Mouse (Mus musculus): ENCODE data around the gene Zfand5. TPM values are rescaled to one million over a fixed set of nuclear protein-coding genes. Genes with fewer than 3 reads are reported as not detected.
"Not testable (repeated sequence)": the region's sequence is repeated elsewhere in the genome, so short reads cannot be mapped to it uniquely, and the experiment has no call there.

Gene Zfand5
- polyA plus RNA-seq (2014; fragmentation: Nextera tagmentation; extraction: Ambion mirVana), result 131 and 140 TPM in 2 replicates

DNA sequence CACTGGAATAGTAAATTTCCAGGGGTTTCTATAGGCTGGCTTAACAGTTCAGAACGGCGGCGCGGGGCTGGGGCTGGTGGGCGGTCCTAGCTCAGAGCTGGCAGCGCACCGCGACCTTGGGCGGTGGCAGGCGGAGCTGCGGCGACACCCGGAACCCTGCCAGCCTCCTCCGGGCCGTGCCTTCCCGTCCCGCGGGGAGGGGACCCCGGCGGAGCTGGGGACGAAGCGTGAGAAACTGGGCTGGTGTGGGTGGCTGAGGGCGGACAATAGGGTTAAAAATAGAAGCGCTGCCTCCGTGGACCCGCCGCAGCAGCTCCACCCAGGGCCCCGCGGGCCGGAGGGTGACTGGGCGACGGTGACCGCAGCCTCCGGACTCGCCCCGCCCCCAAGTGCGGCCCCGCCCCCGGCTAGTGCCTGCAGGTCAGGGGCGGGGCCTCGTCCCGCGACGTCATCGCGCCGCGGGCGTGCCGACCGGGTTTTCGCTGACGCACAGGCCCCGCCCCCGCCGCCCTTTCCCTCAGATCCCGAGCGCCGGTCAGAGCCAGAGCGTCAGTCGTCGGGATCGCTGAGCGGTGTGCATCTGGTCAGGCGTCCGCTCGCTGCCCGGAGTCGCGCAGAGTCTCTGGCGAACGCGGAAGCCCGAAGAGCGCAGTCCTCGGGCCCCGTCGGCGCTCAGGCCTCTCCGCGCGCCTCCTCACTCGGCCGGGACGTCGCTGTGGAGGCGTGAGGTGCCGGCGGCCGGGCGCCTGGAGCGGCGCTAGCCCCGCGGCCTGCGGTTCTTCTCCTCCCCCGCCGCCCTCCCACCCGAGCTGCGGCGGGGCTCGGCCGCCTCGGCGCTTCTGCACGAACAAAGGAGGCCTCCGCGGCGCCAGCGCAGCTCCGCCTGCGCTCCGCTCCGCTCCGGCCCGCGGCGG is at the start of gene Zfand5:
Gene Zfand5 (plus strand): TSS at position 538 of the 914 bp plus-strand sequence.
- WGBS, result under 1% methylated on average over 98 of the region's 118 CpGs
- ATAC-seq (replicated peaks; ENCODE audit: low FRiP score), result peak; percentile 96
- Histone ChIP-seq H3K4me3 (ENCODE audit: low read depth, low read length) (peak within 1 kb of the TSS; percentile 94), H3K4me2 (ENCODE audit: low read depth, low read length, severe bottlenecking) (peak within 1 kb of the TSS; percentile 64), H3K9me3 (ENCODE audit: control insufficient read depth, low read length) (no peaks in the 10 kb centered on the region), H3K9ac (ENCODE audit: low read length) (peak within 1 kb of the TSS; percentile 100), H3K27me3 (ENCODE audit: control insufficient read depth, insufficient read depth, low read length) (no peaks in the 10 kb centered on the region), H3K36me3 (ENCODE audit: control insufficient read depth, insufficient read depth, low read length) (no peaks in the 10 kb centered on the region), H3K27ac (ENCODE audit: low read depth, low read length) (peak within 1 kb of the TSS; percentile 99), H3K4me1 (replicated peaks; ENCODE audit: control insufficient read depth, insufficient read depth, low read length) (peaks cover 3% of the 10 kb centered on the region; the same call in 1 of the 2 replicates)
- DNase-seq (ENCODE audit: low spot score), result peak; percentile 99

DNA sequence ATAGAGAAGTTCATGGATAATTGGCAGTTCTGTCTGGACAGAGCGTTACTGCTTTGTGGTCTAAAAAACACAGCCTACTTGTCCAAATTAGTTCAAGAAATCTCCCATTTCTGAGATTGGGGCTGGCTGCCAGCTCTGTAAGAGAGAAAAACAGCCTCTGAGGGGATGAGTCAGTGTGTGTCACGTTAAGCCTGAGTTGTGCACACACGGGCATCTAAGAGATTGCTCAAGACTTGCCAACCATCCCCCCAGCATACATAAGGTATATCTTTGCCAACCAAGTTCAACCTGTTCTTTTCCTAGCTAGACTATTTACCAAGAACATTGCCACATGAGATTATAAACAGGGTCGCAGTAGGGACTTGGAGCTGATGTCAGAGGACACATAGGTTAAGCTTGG is 44.9 kb upstream of the Zfand5 start:
- Histone ChIP-seq H3K4me1 (replicated peaks; ENCODE audit: control insufficient read depth, insufficient read depth, low read length) (no peaks in the 10 kb centered on the region), H3K27me3 (ENCODE audit: control insufficient read depth, insufficient read depth, low read length) (no peaks in the 10 kb centered on the region), H3K36me3 (ENCODE audit: control insufficient read depth, insufficient read depth, low read length) (no peaks in the 10 kb centered on the region), H3K4me2 (ENCODE audit: low read depth, low read length, severe bottlenecking) (no peak overlapping the region), H3K4me3 (ENCODE audit: low read depth, low read length) (no peak overlapping the region), H3K9ac (ENCODE audit: low read length) (no peak overlapping the region), H3K27ac (ENCODE audit: low read depth, low read length) (no peak overlapping the region), H3K9me3 (ENCODE audit: control insufficient read depth, low read length) (no peaks in the 10 kb centered on the region)
- DNase-seq (ENCODE audit: low spot score) (no peak), ATAC-seq (replicated peaks; ENCODE audit: low FRiP score) (no peak)
- 82% methylated on average over 4 of the region's 4 CpGs for WGBS

DNA sequence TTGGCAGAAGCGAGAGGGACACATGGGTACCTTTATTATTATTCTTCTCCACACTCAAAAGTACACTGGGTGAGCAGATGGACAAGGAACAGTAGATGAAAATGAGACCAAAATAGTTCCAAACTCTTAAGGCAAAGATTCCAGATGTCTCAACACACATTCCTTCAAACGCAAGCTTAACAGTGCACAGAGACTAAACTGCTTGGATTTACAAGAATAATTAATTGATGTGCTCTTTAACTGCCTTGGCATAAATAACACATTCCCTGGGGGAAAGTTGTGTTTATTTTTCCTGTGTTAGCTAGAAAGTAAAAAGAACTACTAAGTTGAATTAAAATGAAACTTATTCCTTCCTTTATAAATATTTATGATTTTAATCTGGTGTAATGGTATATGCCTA is 44.3 kb upstream of the Zfand5 start:
- Histone ChIP-seq H3K4me2 (ENCODE audit: low read depth, low read length, severe bottlenecking) (no peak overlapping the region), H3K36me3 (ENCODE audit: control insufficient read depth, insufficient read depth, low read length) (no peaks in the 10 kb centered on the region), H3K27ac (ENCODE audit: low read depth, low read length) (no peak overlapping the region), H3K4me3 (ENCODE audit: low read depth, low read length) (no peak overlapping the region), H3K27me3 (ENCODE audit: control insufficient read depth, insufficient read depth, low read length) (no peaks in the 10 kb centered on the region), H3K9ac (ENCODE audit: low read length) (no peak overlapping the region), H3K9me3 (ENCODE audit: control insufficient read depth, low read length) (no peaks in the 10 kb centered on the region), H3K4me1 (replicated peaks; ENCODE audit: control insufficient read depth, insufficient read depth, low read length) (no peaks in the 10 kb centered on the region)
- no peak for DNase-seq (ENCODE audit: low spot score)
- ATAC-seq (replicated peaks; ENCODE audit: low FRiP score), result no peak
- 67% methylated on average over 2 of the region's 2 CpGs for WGBS

GRCm38 (mm10) chr19:21248730-21249129 is 23.3 kb upstream of the Zfand5 start:
- H3K4me2 ChIP-seq (ENCODE audit: low read depth, low read length, severe bottlenecking); ATAC-seq (replicated peaks; ENCODE audit: low FRiP score); H3K9ac ChIP-seq (ENCODE audit: low read length); H3K36me3 ChIP-seq (ENCODE audit: control insufficient read depth, insufficient read depth, low read length); H3K4me1 ChIP-seq (replicated peaks; ENCODE audit: control insufficient read depth, insufficient read depth, low read length); H3K4me3 ChIP-seq (ENCODE audit: low read depth, low read length); H3K9me3 ChIP-seq (ENCODE audit: control insufficient read depth, low read length); DNase-seq (ENCODE audit: low spot score); H3K27ac ChIP-seq (ENCODE audit: low read depth, low read length); H3K27me3 ChIP-seq (ENCODE audit: control insufficient read depth, insufficient read depth, low read length): not testable (repeated sequence)
- 95% methylated on average over 2 of the region's 2 CpGs for WGBS

DNA sequence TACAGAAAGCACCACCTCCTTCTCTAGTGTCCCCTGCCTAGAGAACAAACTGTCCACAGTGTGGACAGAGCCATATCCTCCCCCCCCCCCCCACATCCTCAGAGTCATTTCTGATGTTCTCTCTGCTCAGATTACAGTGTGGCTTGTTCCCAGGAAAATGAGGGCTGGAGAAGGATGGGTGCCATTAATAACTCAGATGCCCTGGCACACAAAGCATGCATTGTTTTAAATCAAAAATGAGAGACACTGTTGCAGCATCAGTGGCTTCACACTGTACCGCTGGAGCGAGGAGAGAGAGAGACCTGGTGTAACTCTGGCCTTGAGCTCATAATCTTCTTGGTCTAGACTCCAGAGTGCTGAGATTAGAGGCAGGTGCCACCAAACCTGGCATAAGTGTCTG is 18.2 kb upstream of the Zfand5 start:
- no peak overlapping the region for H3K9ac ChIP-seq (ENCODE audit: low read length)
- no peak overlapping the region for H3K27ac ChIP-seq (ENCODE audit: low read depth, low read length)
- no peak overlapping the region for H3K4me2 ChIP-seq (ENCODE audit: low read depth, low read length, severe bottlenecking)
- H3K4me3 ChIP-seq (ENCODE audit: low read depth, low read length), result no peak overlapping the region
- no peaks in the 10 kb centered on the region for H3K9me3 ChIP-seq (ENCODE audit: control insufficient read depth, low read length)
- DNase-seq (ENCODE audit: low spot score), result no peak
- H3K4me1 ChIP-seq (replicated peaks; ENCODE audit: control insufficient read depth, insufficient read depth, low read length), result no peaks in the 10 kb centered on the region
- H3K27me3 ChIP-seq (ENCODE audit: control insufficient read depth, insufficient read depth, low read length), result no peaks in the 10 kb centered on the region
- WGBS, result 91% methylated on average over 2 of the region's 2 CpGs
- ATAC-seq (replicated peaks; ENCODE audit: low FRiP score), result no peak
- no peaks in the 10 kb centered on the region for H3K36me3 ChIP-seq (ENCODE audit: control insufficient read depth, insufficient read depth, low read length)

GRCm38 (mm10) chr19:21255920-21256319 is 16.2 kb upstream of the Zfand5 start:
- no peak for ATAC-seq (replicated peaks; ENCODE audit: low FRiP score)
- Histone ChIP-seq H3K4me1 (replicated peaks; ENCODE audit: control insufficient read depth, insufficient read depth, low read length) (no peaks in the 10 kb centered on the region), H3K4me3 (ENCODE audit: low read depth, low read length) (no peak overlapping the region), H3K27me3 (ENCODE audit: control insufficient read depth, insufficient read depth, low read length) (no peaks in the 10 kb centered on the region), H3K36me3 (ENCODE audit: control insufficient read depth, insufficient read depth, low read length) (no peaks in the 10 kb centered on the region), H3K9me3 (ENCODE audit: control insufficient read depth, low read length) (no peaks in the 10 kb centered on the region), H3K4me2 (ENCODE audit: low read depth, low read length, severe bottlenecking) (no peak overlapping the region), H3K27ac (ENCODE audit: low read depth, low read length) (no peak overlapping the region), H3K9ac (ENCODE audit: low read length) (no peak overlapping the region)
- 85% methylated on average over 3 of the region's 3 CpGs for WGBS
- DNase-seq (ENCODE audit: low spot score), result no peak

GRCm38 (mm10) chr19:21259453-21259852 is 12.6 kb upstream of the Zfand5 start:
- no peaks in the 10 kb centered on the region for H3K4me1 ChIP-seq (replicated peaks; ENCODE audit: control insufficient read depth, insufficient read depth, low read length)
- no peak overlapping the region for H3K4me3 ChIP-seq (ENCODE audit: low read depth, low read length)
- no peak for ATAC-seq (replicated peaks; ENCODE audit: low FRiP score)
- no peak overlapping the region for H3K4me2 ChIP-seq (ENCODE audit: low read depth, low read length, severe bottlenecking)
- no peak overlapping the region for H3K9ac ChIP-seq (ENCODE audit: low read length)
- no peak for DNase-seq (ENCODE audit: low spot score)
- H3K9me3 ChIP-seq (ENCODE audit: control insufficient read depth, low read length), result no peaks in the 10 kb centered on the region
- no peaks in the 10 kb centered on the region for H3K36me3 ChIP-seq (ENCODE audit: control insufficient read depth, insufficient read depth, low read length)
- no peaks in the 10 kb centered on the region for H3K27me3 ChIP-seq (ENCODE audit: control insufficient read depth, insufficient read depth, low read length)
- 83% methylated on average over 2 of the region's 2 CpGs for WGBS
- H3K27ac ChIP-seq (ENCODE audit: low read depth, low read length), result no peak overlapping the region

- Histone ChIP-seq H3K27me3 (ENCODE audit: control insufficient read depth, insufficient read depth, low read length) (no peaks in the 10 kb centered on the region), H3K4me3 (ENCODE audit: low read depth, low read length) (no peak overlapping the region), H3K36me3 (ENCODE audit: control insufficient read depth, insufficient read depth, low read length) (no peaks in the 10 kb centered on the region), H3K9ac (ENCODE audit: low read length) (no peak overlapping the region), H3K27ac (ENCODE audit: low read depth, low read length) (no peak overlapping the region), H3K4me2 (ENCODE audit: low read depth, low read length, severe bottlenecking) (no peak overlapping the region), H3K4me1 (replicated peaks; ENCODE audit: control insufficient read depth, insufficient read depth, low read length) (no peaks in the 10 kb centered on the region), H3K9me3 (ENCODE audit: control insufficient read depth, low read length) (no peaks in the 10 kb centered on the region)
- no peak for ATAC-seq (replicated peaks; ENCODE audit: low FRiP score)
- no peak for DNase-seq (ENCODE audit: low spot score)
Measured at GRCm38 (mm10) chr19:21260280-21260679, 11.8 kb upstream of the Zfand5 start.

DNA sequence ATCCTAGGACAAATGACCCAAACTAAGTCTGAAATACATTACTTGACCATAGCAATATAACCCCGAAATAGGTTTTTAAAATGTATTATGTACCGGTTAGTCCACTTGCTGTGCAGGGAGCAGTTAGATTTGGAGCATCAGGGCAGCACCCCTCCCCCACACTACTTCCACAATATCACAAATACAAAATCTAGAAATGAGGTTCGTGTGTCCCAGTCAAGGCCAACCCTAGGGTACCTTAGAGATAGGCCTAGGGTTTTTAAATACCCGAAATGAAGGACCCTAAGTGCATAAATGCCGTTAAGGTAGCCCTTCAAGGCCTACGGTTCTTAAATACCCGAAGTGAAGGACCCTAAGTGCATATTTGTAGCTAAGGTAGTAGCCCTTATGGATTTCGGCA is 892 bp upstream of the Zfand5 start:
- 31% methylated on average over 8 of the region's 8 CpGs for WGBS
- ATAC-seq (replicated peaks; ENCODE audit: low FRiP score) (no peak), DNase-seq (ENCODE audit: low spot score) (no peak)
- peak overlapping the region; percentile 94 for H3K4me3 ChIP-seq (ENCODE audit: low read depth, low read length)
- peak overlapping the region; percentile 64 for H3K4me2 ChIP-seq (ENCODE audit: low read depth, low read length, severe bottlenecking)
- H3K4me1 ChIP-seq (replicated peaks; ENCODE audit: control insufficient read depth, insufficient read depth, low read length), result peaks cover 3% of the 10 kb centered on the region; the same call in 1 of the 2 replicates
- H3K9me3 ChIP-seq (ENCODE audit: control insufficient read depth, low read length), result no peaks in the 10 kb centered on the region
- H3K27me3 ChIP-seq (ENCODE audit: control insufficient read depth, insufficient read depth, low read length), result no peaks in the 10 kb centered on the region
- H3K27ac ChIP-seq (ENCODE audit: low read depth, low read length), result peak overlapping the region; percentile 99
- H3K36me3 ChIP-seq (ENCODE audit: control insufficient read depth, insufficient read depth, low read length), result no peaks in the 10 kb centered on the region
- H3K9ac ChIP-seq (ENCODE audit: low read length), result peak overlapping the region; percentile 66

Data from forebrain, embryonic 11.5 days (tissue).